Comparison of ENCODE assay signal across 9 mouse cellular contexts in genomic region chr17:35254241-35255098, GRCm38 (mm10). TPM values are rescaled to one million over a fixed set of nuclear protein-coding genes. Genes with fewer than 3 reads are reported as not detected.
DNase-seq lines count a peak whose midpoint lies in the region; ATAC-seq and TF ChIP-seq lines count a peak whose summit lies in the region.
"Had no signal": no experiment of that assay in that cellular context is flagged by ENCODE, and none has a peak within 500 bp of the region (broad histone marks: within the 10 kb centered on the region; RNA-seq: fewer than 3 reads in every experiment).

No protein-coding gene starts in this region.

- TF ChIP-seq EP300 in liver, postnatal 0 days (IDR thresholded peaks at IDR 0.05; ENCODE audit: low read depth) = no peak

- H3K36me3 ChIP-seq in embryonic facial prominence, embryonic 10.5 days (replicated peaks) = peaks cover 53% of the 10 kb centered on the region
- H3K36me3 ChIP-seq in liver, postnatal 0 days (replicated peaks; ENCODE audit: insufficient read depth, low read length) = peaks cover 46% of the 10 kb centered on the region
- peaks cover 46% of the 10 kb centered on the region for H3K36me3 ChIP-seq in neural tube, embryonic 14.5 days (ENCODE audit: control insufficient read depth, insufficient read depth, low read length)

- H3K4me3 ChIP-seq in embryonic facial prominence, embryonic 10.5 days = no peak overlapping the region
- no peak overlapping the region for H3K4me3 ChIP-seq in liver, postnatal 0 days (ENCODE audit: low read depth, low read length)
- no peak overlapping the region for H3K4me3 ChIP-seq in neural tube, embryonic 14.5 days (ENCODE audit: low read depth, low read length)
- H3K4me3 ChIP-seq: liver, embryonic 15.5 days had no signal

- H3K9me3 ChIP-seq in embryonic facial prominence, embryonic 10.5 days = no peaks in the 10 kb centered on the region
- H3K9me3 ChIP-seq in liver, postnatal 0 days (ENCODE audit: low read length) = no peaks in the 10 kb centered on the region
- H3K9me3 ChIP-seq in neural tube, embryonic 14.5 days (ENCODE audit: control insufficient read depth, low read length) = no peaks in the 10 kb centered on the region
- H3K9me3 ChIP-seq: liver, embryonic 15.5 days had no signal

- TF ChIP-seq CTCF in liver, postnatal 0 days (IDR thresholded peaks at IDR 0.05; ENCODE audit: low read depth) = peak; percentile 91

- peaks cover 9% of the 10 kb centered on the region; the same call in 1 of the 2 replicates for H3K27me3 ChIP-seq in embryonic facial prominence, embryonic 10.5 days (replicated peaks; ENCODE audit: low read depth, poor library complexity, severe bottlenecking)
- H3K27me3 ChIP-seq in liver, postnatal 0 days (ENCODE audit: insufficient read depth, low read length) = no peaks in the 10 kb centered on the region
- no peaks in the 10 kb centered on the region for H3K27me3 ChIP-seq in neural tube, embryonic 14.5 days (ENCODE audit: control insufficient read depth, insufficient read depth, low read length)
- H3K27me3 ChIP-seq: liver, embryonic 15.5 days had no signal

- H3K9ac ChIP-seq in liver, postnatal 0 days (replicated peaks) = no peak overlapping the region
- no peak overlapping the region for H3K9ac ChIP-seq in neural tube, embryonic 14.5 days (replicated peaks; ENCODE audit: low read depth, low read length)
- H3K9ac ChIP-seq: liver, embryonic 15.5 days had no signal

- ATAC-seq in inflammation-experienced regulatory T-cells, adult 6 months = peak; percentile 32
- ATAC-seq in liver, postnatal 0 days = 0 out of 2 replicates have a peak, but pooled peaks have one; percentile 22
- peak; percentile 22; the same call in 1 of the 2 replicates for ATAC-seq in neural tube, embryonic 14.5 days (ENCODE audit: low read depth)
- ATAC-seq in frontal cortex, adult (ENCODE audit: low TSS enrichment) = no peak

- peaks cover 7% of the 10 kb centered on the region; the same call in 1 of the 2 replicates for H3K4me1 ChIP-seq in embryonic facial prominence, embryonic 10.5 days
- peaks cover 10% of the 10 kb centered on the region for H3K4me1 ChIP-seq in liver, postnatal 0 days (ENCODE audit: insufficient read depth)
- H3K4me1 ChIP-seq in neural tube, embryonic 14.5 days (ENCODE audit: control insufficient read depth, insufficient read depth, low read length) = no peaks in the 10 kb centered on the region

- no peak overlapping the region for H3K27ac ChIP-seq in embryonic facial prominence, embryonic 10.5 days (replicated peaks)
- no peak overlapping the region for H3K27ac ChIP-seq in liver, postnatal 0 days (ENCODE audit: low read depth)
- H3K27ac ChIP-seq in neural tube, embryonic 14.5 days (ENCODE audit: low read depth, low read length) = no peak overlapping the region
- H3K27ac ChIP-seq: liver, embryonic 15.5 days had no signal

- WGBS in embryonic facial prominence, embryonic 10.5 days = 57% methylated on average over 11 of the region's 11 CpGs
- WGBS in liver, postnatal 0 days (ENCODE audit: insufficient replicate concordance) = 61% methylated on average over 11 of the region's 11 CpGs
- WGBS in neural tube, embryonic 14.5 days = 55% methylated on average over 11 of the region's 11 CpGs

- peak; percentile 68 for DNase-seq in layer of hippocampus, adult 11-12 months (ENCODE audit: low spot score)
- DNase-seq in layer of hippocampus, adult 9-10 months (ENCODE audit: low spot score) = no peak
- peak; percentile 79 for DNase-seq in R1 (ENCODE audit: low read depth, low spot score)
- peak; percentile 69 for DNase-seq in embryonic facial prominence, embryonic 10.5 days (ENCODE audit: low spot score)
- peak; percentile 72 for DNase-seq in liver, postnatal 0 days

- H3K4me2 ChIP-seq in liver, postnatal 0 days (ENCODE audit: low read depth, low read length) = no peak overlapping the region
- no peak overlapping the region for H3K4me2 ChIP-seq in neural tube, embryonic 14.5 days (ENCODE audit: low read depth, low read length)
- H3K4me2 ChIP-seq: liver, embryonic 15.5 days had no signal

RNA-seq across cellular contexts. Expression of gene H2-D1, which starts 8.1 kb away (rescaled TPM):
- polyA plus RNA-seq in embryonic facial prominence, embryonic 10.5 days (2016; fragmentation: Nextera tagmentation; extraction: Ambion mirVana) = 30.3 and 32.9 TPM in 2 replicates
- polyA plus RNA-seq in inflammation-experienced regulatory T-cells, adult 6 months (2017; shearing (Covaris generic)) = 1,000 to 10,000 TPM; 4,089 to 4,363 (median 4,119) TPM
- 256 and 291 TPM in 2 replicates for polyA plus RNA-seq in liver, postnatal 0 days (2015; fragmentation: Nextera tagmentation; extraction: Ambion mirVana)
- polyA plus RNA-seq in neural tube, embryonic 14.5 days (2014; fragmentation: Nextera tagmentation; extraction: Ambion mirVana) = 99.9 and 111 TPM in 2 replicates

RNA-seq across cellular contexts. Expression of gene Ddx39b, which starts 12.9 kb away (rescaled TPM):
- polyA plus RNA-seq in embryonic facial prominence, embryonic 10.5 days (2016; fragmentation: Nextera tagmentation; extraction: Ambion mirVana) = 726 and 735 TPM in 2 replicates
- polyA plus RNA-seq in inflammation-experienced regulatory T-cells, adult 6 months (2017; shearing (Covaris generic)) = 100 to 1,000 TPM; 194 to 276 (median 261) TPM
- 79.6 and 87.2 TPM in 2 replicates for polyA plus RNA-seq in liver, postnatal 0 days (2015; fragmentation: Nextera tagmentation; extraction: Ambion mirVana)
- polyA plus RNA-seq in neural tube, embryonic 14.5 days (2014; fragmentation: Nextera tagmentation; extraction: Ambion mirVana) = 373 and 383 TPM in 2 replicates

RNA-seq across cellular contexts. Expression of gene Nfkbil1, which starts 18.9 kb away (rescaled TPM):
- 9.3 and 9.6 TPM in 2 replicates for polyA plus RNA-seq in embryonic facial prominence, embryonic 10.5 days (2016; fragmentation: Nextera tagmentation; extraction: Ambion mirVana)
- polyA plus RNA-seq in inflammation-experienced regulatory T-cells, adult 6 months (2017; shearing (Covaris generic)) = 1 to 10 TPM; 1.7 to 3.3 (median 1.9) TPM
- 4.1 and 4.4 TPM in 2 replicates for polyA plus RNA-seq in liver, postnatal 0 days (2015; fragmentation: Nextera tagmentation; extraction: Ambion mirVana)
- 3.4 and 4.3 TPM in 2 replicates for polyA plus RNA-seq in neural tube, embryonic 14.5 days (2014; fragmentation: Nextera tagmentation; extraction: Ambion mirVana)

RNA-seq across cellular contexts. Expression of gene Atp6v1g2, which starts 21.0 kb away (rescaled TPM):
- 5.2 and 5.6 TPM in 2 replicates for polyA plus RNA-seq in embryonic facial prominence, embryonic 10.5 days (2016; fragmentation: Nextera tagmentation; extraction: Ambion mirVana)
- polyA plus RNA-seq in inflammation-experienced regulatory T-cells, adult 6 months (2017; shearing (Covaris generic)) = 1 to 10 TPM; 4.6 to 7.2 (median 5.9) TPM
- 0.98 and 1.3 TPM in 2 replicates for polyA plus RNA-seq in liver, postnatal 0 days (2015; fragmentation: Nextera tagmentation; extraction: Ambion mirVana)
- 118 and 154 TPM in 2 replicates for polyA plus RNA-seq in neural tube, embryonic 14.5 days (2014; fragmentation: Nextera tagmentation; extraction: Ambion mirVana)

RNA-seq across cellular contexts. Expression of gene Gm16181, which starts 33.8 kb away (rescaled TPM):
- 0.33 and 0.40 TPM in 2 replicates for polyA plus RNA-seq in embryonic facial prominence, embryonic 10.5 days (2016; fragmentation: Nextera tagmentation; extraction: Ambion mirVana)
- under 1 TPM in 2 of 3 experiments, not detected in 1; 0.67 to 0.68 TPM for polyA plus RNA-seq in inflammation-experienced regulatory T-cells, adult 6 months (2017; shearing (Covaris generic))
- polyA plus RNA-seq in liver, postnatal 0 days (2015; fragmentation: Nextera tagmentation; extraction: Ambion mirVana) = 0.22 TPM in 2 replicates
- 0.44 TPM in 1 of 2 replicates, not detected in the other for polyA plus RNA-seq in neural tube, embryonic 14.5 days (2014; fragmentation: Nextera tagmentation; extraction: Ambion mirVana)

Comparison
In these comparisons a context has a peak if more than half of its experiments do, and no peak if none do; other contexts are left out.
1. RNA of gene H2-D1, which starts 8.1 kb away (polyA plus RNA-seq): 4,089 to 4,363 TPM in inflammation-experienced regulatory T-cells, adult 6 months; 256 to 291 TPM in liver, postnatal 0 days, 99.9 to 111 TPM in neural tube, embryonic 14.5 days and 30.3 to 32.9 TPM in embryonic facial prominence, embryonic 10.5 days; every median in the first group is over 10 times any median in the second.